Mouse (Mus musculus): ENCODE data around the gene Adam1a. TPM values are rescaled to one million over a fixed set of nuclear protein-coding genes. Genes with fewer than 3 reads are reported as not detected.
"Not testable (repeated sequence)": the region's sequence is repeated elsewhere in the genome, so short reads cannot be mapped to it uniquely, and the experiment has no call there.

The Adam1a gene
- polyA plus RNA-seq, 1 experiment: not detected

- H3K27ac ChIP-seq (ENCODE audit: insufficient read depth, low read depth, low read length): no peak overlapping the region
- peaks cover 16% of the 10 kb centered on the region for H3K4me1 ChIP-seq (ENCODE audit: control insufficient read depth, insufficient read depth, low read length)
- H3K4me3 ChIP-seq (ENCODE audit: insufficient read depth, low read depth, low read length): no peak overlapping the region
- TF ChIP-seq POLR2A (IDR thresholded peaks at IDR 0.05; ENCODE audit: insufficient read depth, low read depth, low read length): no peak
- no peak for TF ChIP-seq CTCF (IDR thresholded peaks at IDR 0.05; ENCODE audit: insufficient read depth, low read depth, low read length)
- 81% methylated on average over 7 of the region's 7 CpGs for WGBS
Observed at GRCm38 (mm10) chr5:121541235-121541634, 4.0 kb downstream of the Adam1a start.

DNA sequence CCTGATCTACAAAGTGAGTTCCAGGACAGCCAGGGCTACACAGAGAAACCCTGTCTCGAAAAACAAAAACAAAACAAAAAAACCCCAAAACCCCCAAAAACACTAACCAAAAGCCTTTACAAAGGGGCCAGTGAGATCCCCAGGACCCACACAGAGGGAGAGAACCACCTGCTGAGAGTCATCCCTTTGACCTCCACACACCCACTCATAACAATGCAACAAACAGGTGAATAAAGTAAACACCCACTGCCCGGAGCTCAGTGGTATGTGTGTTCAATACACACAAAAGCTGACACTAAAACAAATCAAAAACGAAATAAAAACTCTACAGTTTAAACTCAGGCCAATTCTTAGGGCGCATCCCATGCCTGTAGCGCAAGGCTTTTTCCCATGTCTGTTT is 5.2 kb downstream of the Adam1a start:
- peaks cover 16% of the 10 kb centered on the region for H3K4me1 ChIP-seq (ENCODE audit: control insufficient read depth, insufficient read depth, low read length)
- no peak overlapping the region for H3K4me3 ChIP-seq (ENCODE audit: insufficient read depth, low read depth, low read length)
- H3K27ac ChIP-seq (ENCODE audit: insufficient read depth, low read depth, low read length): no peak overlapping the region
- TF ChIP-seq CTCF (IDR thresholded peaks at IDR 0.05; ENCODE audit: insufficient read depth, low read depth, low read length): no peak
- no peak for TF ChIP-seq POLR2A (IDR thresholded peaks at IDR 0.05; ENCODE audit: insufficient read depth, low read depth, low read length)
- 88% methylated on average over 5 of the region's 5 CpGs for WGBS

GRCm38 (mm10) chr5:121537588-121537987 is 7.7 kb downstream of the Adam1a start:
- H3K27ac ChIP-seq (ENCODE audit: insufficient read depth, low read depth, low read length): no peak overlapping the region
- TF ChIP-seq CTCF (IDR thresholded peaks at IDR 0.05; ENCODE audit: insufficient read depth, low read depth, low read length) (no peak), POLR2A (IDR thresholded peaks at IDR 0.05; ENCODE audit: insufficient read depth, low read depth, low read length) (no peak)
- WGBS: 58% methylated on average over 2 of the region's 2 CpGs
- no peak overlapping the region for H3K4me3 ChIP-seq (ENCODE audit: insufficient read depth, low read depth, low read length)
- peaks cover 5% of the 10 kb centered on the region; the same call in 1 of the 2 replicates for H3K4me1 ChIP-seq (ENCODE audit: control insufficient read depth, insufficient read depth, low read length)

DNA sequence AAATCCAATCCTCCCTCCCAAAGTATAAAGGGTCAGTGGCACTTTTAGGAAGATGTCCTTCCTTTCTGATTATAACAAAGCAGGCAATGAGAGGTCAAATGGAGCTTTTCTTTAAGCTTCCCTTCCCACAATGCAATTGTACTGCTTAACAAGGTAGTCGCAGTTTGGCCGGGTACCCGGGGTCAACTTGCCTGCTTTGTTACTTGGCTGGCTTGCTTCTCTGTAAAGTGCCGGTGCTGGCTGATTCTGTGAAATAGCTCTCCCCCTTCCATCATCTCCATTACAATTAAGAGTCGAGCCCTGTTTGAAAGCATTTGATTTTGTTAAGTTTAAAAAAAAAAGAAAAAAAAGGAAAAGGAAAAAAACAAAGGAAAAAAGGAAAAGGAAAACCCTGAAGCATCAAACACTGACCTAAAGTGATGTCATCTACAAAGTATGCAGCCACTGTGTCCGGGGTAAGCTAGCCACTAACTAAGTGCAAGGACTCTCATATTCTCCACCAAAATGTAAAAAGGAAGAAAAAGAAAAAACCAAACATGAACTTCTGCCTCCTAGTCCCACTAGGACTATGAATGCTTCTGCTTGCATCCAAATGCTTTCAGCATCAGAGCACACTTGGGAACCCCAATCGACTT is 8.2 kb downstream of the Adam1a start:
- H3K27ac ChIP-seq (ENCODE audit: insufficient read depth, low read depth, low read length): no peak overlapping the region
- peaks cover 2% of the 10 kb centered on the region; the same call in 1 of the 2 replicates for H3K4me1 ChIP-seq (ENCODE audit: control insufficient read depth, insufficient read depth, low read length)
- no peak overlapping the region for H3K4me3 ChIP-seq (ENCODE audit: insufficient read depth, low read depth, low read length)
- TF ChIP-seq POLR2A (IDR thresholded peaks at IDR 0.05; ENCODE audit: insufficient read depth, low read depth, low read length) (no peak), CTCF (IDR thresholded peaks at IDR 0.05; ENCODE audit: insufficient read depth, low read depth, low read length) (no peak)
- 24% methylated on average over 7 of the region's 7 CpGs for WGBS

GRCm38 (mm10) chr5:121535116-121535515 is 10.2 kb downstream of the Adam1a start:
- no peak for TF ChIP-seq CTCF (IDR thresholded peaks at IDR 0.05; ENCODE audit: insufficient read depth, low read depth, low read length)
- TF ChIP-seq POLR2A (IDR thresholded peaks at IDR 0.05; ENCODE audit: insufficient read depth, low read depth, low read length): no peak
- H3K4me3 ChIP-seq (ENCODE audit: insufficient read depth, low read depth, low read length): no peak overlapping the region
- WGBS: 86% methylated on average over 3 of the region's 3 CpGs
- H3K4me1 ChIP-seq (ENCODE audit: control insufficient read depth, insufficient read depth, low read length): no peaks in the 10 kb centered on the region
- H3K27ac ChIP-seq (ENCODE audit: insufficient read depth, low read depth, low read length): no peak overlapping the region

- WGBS: 90% methylated on average over 5 of the region's 5 CpGs
- TF ChIP-seq POLR2A (IDR thresholded peaks at IDR 0.05; ENCODE audit: insufficient read depth, low read depth, low read length): no peak
- no peak for TF ChIP-seq CTCF (IDR thresholded peaks at IDR 0.05; ENCODE audit: insufficient read depth, low read depth, low read length)
- Histone ChIP-seq H3K4me3 (ENCODE audit: insufficient read depth, low read depth, low read length) (no peak overlapping the region), H3K27ac (ENCODE audit: insufficient read depth, low read depth, low read length) (no peak overlapping the region), H3K4me1 (ENCODE audit: control insufficient read depth, insufficient read depth, low read length) (no peaks in the 10 kb centered on the region)
Observed at GRCm38 (mm10) chr5:121534521-121534920, 10.8 kb downstream of the Adam1a start.

DNA sequence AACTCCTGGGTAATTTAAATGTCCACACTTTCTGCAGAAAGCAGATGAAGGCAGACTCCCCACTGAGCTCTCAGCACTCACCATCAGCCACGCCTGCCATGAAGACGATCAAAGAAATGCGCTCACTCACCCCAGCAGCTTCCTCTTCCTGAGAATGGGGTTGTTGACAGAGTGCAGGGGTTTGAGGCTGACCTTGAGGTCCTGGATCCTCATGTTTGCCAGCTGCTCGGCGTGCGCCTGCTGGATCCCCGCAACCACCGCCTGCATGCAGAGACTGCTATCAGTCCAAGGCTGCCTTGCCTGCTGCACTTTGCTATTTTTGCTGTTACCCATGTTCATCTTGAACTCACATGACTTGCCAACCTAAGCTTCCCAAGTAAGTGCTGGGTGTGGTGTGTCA is 18.3 kb downstream of the Adam1a start:
- TF ChIP-seq CTCF (IDR thresholded peaks at IDR 0.05; ENCODE audit: insufficient read depth, low read depth, low read length) (no peak), POLR2A (IDR thresholded peaks at IDR 0.05; ENCODE audit: insufficient read depth, low read depth, low read length) (no peak)
- WGBS: 83% methylated on average over 8 of the region's 8 CpGs
- H3K4me3 ChIP-seq (ENCODE audit: insufficient read depth, low read depth, low read length): no peak overlapping the region
- H3K4me1 ChIP-seq (ENCODE audit: control insufficient read depth, insufficient read depth, low read length): no peaks in the 10 kb centered on the region
- H3K27ac ChIP-seq (ENCODE audit: insufficient read depth, low read depth, low read length): no peak overlapping the region

GRCm38 (mm10) chr5:121526526-121526925 is 18.8 kb downstream of the Adam1a start:
- Histone ChIP-seq H3K27ac (ENCODE audit: insufficient read depth, low read depth, low read length) (no peak overlapping the region), H3K4me3 (ENCODE audit: insufficient read depth, low read depth, low read length) (no peak overlapping the region), H3K4me1 (ENCODE audit: control insufficient read depth, insufficient read depth, low read length) (no peaks in the 10 kb centered on the region)
- TF ChIP-seq POLR2A (IDR thresholded peaks at IDR 0.05; ENCODE audit: insufficient read depth, low read depth, low read length) (no peak), CTCF (IDR thresholded peaks at IDR 0.05; ENCODE audit: insufficient read depth, low read depth, low read length) (no peak)
- WGBS: 83% methylated on average over 7 of the region's 7 CpGs

- Histone ChIP-seq H3K4me3 (ENCODE audit: insufficient read depth, low read depth, low read length) (no peak overlapping the region), H3K4me1 (ENCODE audit: control insufficient read depth, insufficient read depth, low read length) (no peaks in the 10 kb centered on the region), H3K27ac (ENCODE audit: insufficient read depth, low read depth, low read length) (no peak overlapping the region)
- no peak for TF ChIP-seq CTCF (IDR thresholded peaks at IDR 0.05; ENCODE audit: insufficient read depth, low read depth, low read length)
- no peak for TF ChIP-seq POLR2A (IDR thresholded peaks at IDR 0.05; ENCODE audit: insufficient read depth, low read depth, low read length)
- 87% methylated on average over 14 of the region's 14 CpGs for WGBS
Observed at GRCm38 (mm10) chr5:121525774-121526450, 19.4 kb downstream of the Adam1a start.

- WGBS: 93% methylated on average over 11 of the region's 17 CpGs
- not testable (repeated sequence) for H3K4me3 ChIP-seq (ENCODE audit: insufficient read depth, low read depth, low read length); H3K4me1 ChIP-seq (ENCODE audit: control insufficient read depth, insufficient read depth, low read length)
Observed at GRCm38 (mm10) chr5:121519758-121520157, 25.5 kb downstream of the Adam1a start.

More at GRCm38 (mm10) chr5:121519758-121520157, 25.5 kb downstream of the Adam1a start:
- not testable (repeated sequence) for H3K27ac ChIP-seq (ENCODE audit: insufficient read depth, low read depth, low read length)
